Mouse (Mus musculus): ENCODE results near the gene Gm17606.
"Not testable (repeated sequence)": the region's sequence is repeated elsewhere in the genome, so short reads cannot be mapped to it uniquely, and the experiment has no call there.

DNA sequence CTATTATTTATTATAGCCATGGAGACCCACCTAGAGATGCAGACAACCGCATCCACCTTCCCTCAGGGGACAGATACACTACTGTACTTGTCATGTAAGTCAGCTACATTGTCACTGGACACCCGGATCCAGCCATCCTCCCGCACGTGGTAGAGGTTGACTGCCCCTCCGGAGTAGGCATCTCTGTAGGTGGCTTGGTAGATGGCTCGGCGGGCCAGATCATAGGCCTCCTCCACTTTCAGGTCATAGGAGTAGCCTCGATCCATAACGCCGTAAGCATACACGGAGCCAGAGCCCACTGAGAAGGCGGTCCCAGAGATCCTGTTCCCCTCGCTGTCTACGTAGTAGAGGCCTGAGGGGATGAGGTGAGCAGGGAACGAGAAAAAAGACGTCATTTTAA lies 26.6 kb upstream of the Gm17606 start:
- TF ChIP-seq USF1 (IDR thresholded peaks at IDR 0.05; ENCODE audit: low read depth); MAX (IDR thresholded peaks at IDR 0.05; ENCODE audit: low read depth); POLR2A (IDR thresholded peaks at IDR 0.05; ENCODE audit: insufficient read length, low read depth); MYOG (IDR thresholded peaks at IDR 0.05; ENCODE audit: control insufficient read depth in 1 of 3, insufficient read depth in 1 of 3, insufficient read length in 2 of 3, low read depth in 2 of 3); TCF3 (IDR thresholded peaks at IDR 0.05; ENCODE audit: insufficient read length, low read depth); SRF (IDR thresholded peaks at IDR 0.05; ENCODE audit: control insufficient read depth, insufficient read length, low read depth); TCF12 (IDR thresholded peaks at IDR 0.05; ENCODE audit: insufficient read depth, poor library complexity, severe bottlenecking); POLR2AphosphoS2 (IDR thresholded peaks at IDR 0.05; ENCODE audit: insufficient read length, low read depth); E2F4 (IDR thresholded peaks at IDR 0.05; ENCODE audit: insufficient read depth); MYOD1 (IDR thresholded peaks at IDR 0.05; ENCODE audit: control insufficient read depth in 1 of 3, insufficient read length in 2 of 3, low read depth in 2 of 3); REST (IDR thresholded peaks at IDR 0.05; ENCODE audit: insufficient read depth, insufficient read length); CEBPB (IDR thresholded peaks at IDR 0.05; ENCODE audit: insufficient read depth, poor library complexity, severe bottlenecking): not testable (repeated sequence)
